Mouse (Mus musculus) left cerebral cortex, postnatal 25 days (tissue): ENCODE measurements at regions not wholly inside any gene's neighbourhood (a gene's known extent, or its start where the extent isn't known, plus 50 kb on each side); places are given as distances from the start of the nearest gene placed in this dataset.

Source experiments
- DNase-seq, 2 experiments: peaks; one replicate each; pipeline ENCODE4 v3.0.0; 2022; ENCODE audit warnings: low spot score in 2 of 2, mixed read lengths in 1 of 2
- intact Hi-C: fragments of 180-260 bp; cut with DNase I; formaldehyde crosslinking; loops from one replicate; pipeline ENCODE4 v1.15.1; 2025

DNA sequence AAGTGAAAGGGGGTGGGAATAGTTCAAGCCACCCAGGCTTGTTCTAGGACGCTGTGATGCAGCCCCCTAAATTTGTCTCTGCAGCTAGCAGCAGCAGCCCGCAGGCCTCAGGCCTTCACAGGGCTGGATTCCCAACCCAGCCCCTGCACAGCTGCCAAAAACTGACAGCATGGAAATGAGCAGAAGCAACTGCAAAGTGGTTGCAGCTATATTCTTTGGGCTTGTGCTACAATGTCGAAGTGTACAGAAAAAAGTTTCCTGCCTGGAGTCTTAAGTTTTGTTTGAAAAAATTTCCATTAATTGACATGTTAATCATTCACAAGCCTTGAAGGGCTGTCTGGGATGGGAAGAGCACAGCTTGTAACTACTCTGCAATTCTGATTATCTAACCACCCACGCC, 253.6 kb upstream of the Nbea start:
- intact Hi-C loops, result no loop called here
- DNase-seq, result peak in 1 of 2 experiments; percentile 18

DNA sequence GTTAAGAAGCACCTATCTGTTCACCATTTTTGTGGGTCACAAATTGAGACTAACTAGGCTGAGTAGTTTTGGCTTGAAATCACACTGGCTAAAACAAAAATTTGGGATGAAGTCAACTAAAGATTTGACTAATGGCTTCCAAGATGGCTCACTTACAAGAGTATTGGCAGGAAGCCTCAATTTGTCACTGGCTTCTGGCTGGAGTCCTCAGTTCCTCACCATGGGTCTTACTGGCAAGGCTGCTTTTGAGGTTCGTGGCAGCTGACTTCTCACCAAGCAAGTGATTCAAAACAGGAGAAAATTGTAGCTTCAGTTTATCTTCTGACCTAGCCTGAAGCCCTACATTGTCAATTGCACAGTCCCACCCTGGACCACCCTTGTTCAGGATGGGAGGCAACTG, 250.0 kb upstream of the Nbea start:
- intact Hi-C loops, result no loop called here
- no peak for DNase-seq

DNA sequence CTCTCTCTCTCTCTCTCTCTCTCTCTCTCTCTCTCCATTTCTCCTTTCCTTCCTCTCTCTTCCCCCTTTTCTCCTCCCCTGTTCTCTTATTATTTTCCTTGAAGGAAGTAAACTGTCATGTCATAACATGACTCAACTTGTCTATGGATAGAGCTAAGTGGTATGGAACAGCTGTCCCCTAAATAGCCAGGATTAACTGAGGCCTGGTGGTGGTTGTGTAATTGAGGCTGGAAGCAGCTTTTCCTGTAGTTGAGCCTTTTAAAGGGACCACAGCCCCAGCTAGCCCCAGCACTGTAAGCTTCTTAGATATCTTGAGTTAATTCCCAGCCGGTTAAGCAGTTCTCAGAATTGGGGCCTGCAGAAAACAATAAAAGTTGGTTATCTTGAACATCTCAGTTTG, 243.7 kb upstream of the Nbea start:
- intact Hi-C loops, result no loop called here
- DNase-seq, result no peak

DNA sequence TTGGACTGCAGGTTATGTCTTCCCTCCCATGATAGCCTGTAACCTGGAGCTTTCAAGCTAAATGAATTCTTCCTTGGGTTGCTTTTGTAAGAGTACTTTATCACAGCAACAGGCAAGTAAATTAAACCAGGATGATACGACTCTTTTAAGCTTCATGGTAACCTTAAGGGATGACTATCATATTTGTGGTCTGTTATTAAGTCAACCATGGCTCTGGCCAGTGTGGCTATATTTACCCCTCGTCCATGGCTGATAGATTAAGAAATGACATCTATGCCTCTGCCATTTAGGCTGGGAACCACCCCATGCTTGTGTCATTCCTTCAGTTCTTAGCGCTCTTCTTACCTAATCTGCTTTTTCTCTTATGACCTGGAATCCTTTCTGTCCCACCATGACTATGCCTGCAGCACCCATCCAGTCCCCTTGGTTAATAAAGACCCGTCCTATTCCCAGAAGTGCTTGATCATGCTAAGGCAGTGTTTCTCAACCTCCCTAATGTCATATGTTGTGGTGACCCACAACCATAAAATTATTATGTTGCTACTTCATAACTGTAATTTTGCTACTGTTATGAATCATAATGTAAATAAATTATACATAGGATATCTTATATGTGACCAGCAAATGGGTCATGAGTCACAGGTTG, 214.5 kb upstream of the Nbea start:
- no peak for DNase-seq
- intact Hi-C loops, result no loop called here

DNA sequence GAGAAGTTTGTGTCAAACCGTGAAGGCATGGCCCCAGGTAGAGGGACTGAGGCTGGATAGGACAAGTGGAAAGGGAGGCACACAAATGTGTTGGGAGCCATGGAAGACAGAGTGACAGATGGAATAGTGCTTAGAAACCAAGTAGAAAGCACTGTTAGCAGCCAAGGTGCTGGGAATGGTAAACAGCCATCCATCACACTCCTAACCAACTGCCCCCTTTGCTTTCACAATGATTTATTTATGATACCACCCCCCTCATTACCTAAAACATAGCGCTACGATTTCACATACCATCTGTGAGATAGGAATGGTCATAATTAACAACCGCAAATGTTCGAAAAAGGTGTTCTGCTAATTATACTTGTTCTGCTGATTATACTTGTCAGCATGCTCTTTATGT, 209.6 kb upstream of the Nbea start:
- DNase-seq, result no peak
- intact Hi-C loops, result no loop called here

DNA sequence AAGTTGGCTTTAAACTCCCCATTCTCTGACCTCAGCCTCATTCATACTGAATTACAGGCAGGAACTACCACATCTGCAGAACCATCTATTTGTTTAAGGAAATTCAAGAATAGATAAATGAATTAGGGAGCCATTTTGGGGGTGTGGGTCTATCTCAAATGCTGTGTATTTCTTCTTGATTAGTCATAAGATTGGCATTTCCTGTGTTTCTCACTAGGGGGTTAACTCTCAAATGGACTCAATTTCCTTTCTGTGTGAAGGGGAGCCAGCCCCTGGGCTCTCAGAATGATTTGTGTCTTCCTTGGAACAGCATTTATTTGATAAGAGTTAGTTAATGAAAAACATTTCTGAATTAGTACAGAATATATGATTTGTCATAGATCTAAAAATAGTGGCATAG, 196.8 kb upstream of the Nbea start:
- intact Hi-C loops, result no loop called here
- no peak for DNase-seq

DNA sequence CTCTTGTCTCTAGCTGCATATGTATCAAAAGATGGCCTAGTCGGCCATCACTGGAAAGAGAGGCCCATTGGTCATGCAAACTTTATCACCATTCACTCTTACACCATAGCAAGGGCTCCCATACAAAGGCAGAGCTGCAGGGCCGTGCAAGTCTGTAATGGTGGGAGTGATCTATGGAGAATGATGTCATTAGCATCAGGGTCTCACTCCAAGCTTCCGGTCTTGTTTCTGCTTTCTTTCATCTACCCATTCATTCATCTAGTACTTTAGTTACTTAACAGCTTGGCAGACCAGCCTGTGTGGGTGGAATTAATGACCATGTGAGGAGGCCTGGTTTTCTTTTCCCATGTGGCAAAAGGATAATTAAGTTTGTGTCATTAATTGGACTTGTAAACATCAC, 196.0 kb upstream of the Nbea start:
- intact Hi-C loops, result no loop called here
- peak in 1 of 2 experiments; percentile 17 for DNase-seq

DNA sequence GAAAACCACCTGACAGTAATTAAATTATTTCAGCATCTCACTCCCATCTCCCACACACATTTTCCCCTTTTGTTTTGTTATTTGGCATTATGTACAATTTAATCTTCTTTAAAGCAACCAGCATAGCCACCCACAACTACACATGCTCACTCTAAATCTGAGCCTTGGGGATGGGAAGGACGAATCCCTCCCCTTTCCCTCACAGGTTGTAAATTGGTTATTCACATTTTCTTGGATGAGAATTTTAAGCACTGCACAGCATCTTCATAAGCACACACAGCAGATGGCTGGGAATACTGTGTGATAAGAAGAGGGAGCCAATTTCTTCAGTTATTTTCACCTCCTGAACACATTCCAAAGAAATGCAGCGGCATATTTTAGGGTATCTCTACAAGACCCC, 179.0 kb upstream of the Nbea start:
- intact Hi-C loops, result loop anchor here (5.0 kb wide), 2 partner anchors 180 to 225 kb away; partner anchors contain the start of gene Nbea
- peak; percentile 59 to 92 for DNase-seq

DNA sequence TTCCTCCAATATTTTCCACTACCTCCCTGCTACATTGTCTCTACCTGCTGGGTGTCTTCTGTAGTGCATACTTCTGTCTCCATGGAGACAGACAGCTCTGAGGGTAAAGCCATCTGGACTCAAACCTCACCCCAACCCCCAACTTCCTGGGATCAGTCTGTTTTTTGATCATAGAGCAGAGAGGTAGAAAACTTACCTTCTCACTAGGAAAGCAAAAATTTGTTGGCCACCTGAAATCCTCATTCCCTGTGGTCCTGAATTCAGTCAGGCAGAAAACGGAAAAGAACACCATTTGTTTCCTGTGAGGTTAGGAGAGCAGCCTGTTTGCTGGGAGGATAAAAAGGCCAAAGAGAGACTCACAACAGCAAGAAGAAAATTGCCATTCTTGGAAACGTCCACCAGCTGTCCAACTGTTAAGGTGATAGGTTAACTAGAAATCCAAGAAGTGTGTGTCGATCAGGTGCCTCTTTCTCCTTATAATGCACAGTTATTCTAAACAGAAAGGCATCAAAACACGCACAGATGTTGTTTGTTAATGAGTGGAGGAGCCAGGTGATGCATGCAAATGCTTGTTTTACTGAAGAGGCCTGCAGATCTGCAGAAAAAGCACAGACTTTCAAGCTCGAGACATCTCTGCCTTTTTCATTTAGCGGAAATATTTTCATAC, 173.7 kb upstream of the Nbea start:
- intact Hi-C loops, result no loop called here

DNA sequence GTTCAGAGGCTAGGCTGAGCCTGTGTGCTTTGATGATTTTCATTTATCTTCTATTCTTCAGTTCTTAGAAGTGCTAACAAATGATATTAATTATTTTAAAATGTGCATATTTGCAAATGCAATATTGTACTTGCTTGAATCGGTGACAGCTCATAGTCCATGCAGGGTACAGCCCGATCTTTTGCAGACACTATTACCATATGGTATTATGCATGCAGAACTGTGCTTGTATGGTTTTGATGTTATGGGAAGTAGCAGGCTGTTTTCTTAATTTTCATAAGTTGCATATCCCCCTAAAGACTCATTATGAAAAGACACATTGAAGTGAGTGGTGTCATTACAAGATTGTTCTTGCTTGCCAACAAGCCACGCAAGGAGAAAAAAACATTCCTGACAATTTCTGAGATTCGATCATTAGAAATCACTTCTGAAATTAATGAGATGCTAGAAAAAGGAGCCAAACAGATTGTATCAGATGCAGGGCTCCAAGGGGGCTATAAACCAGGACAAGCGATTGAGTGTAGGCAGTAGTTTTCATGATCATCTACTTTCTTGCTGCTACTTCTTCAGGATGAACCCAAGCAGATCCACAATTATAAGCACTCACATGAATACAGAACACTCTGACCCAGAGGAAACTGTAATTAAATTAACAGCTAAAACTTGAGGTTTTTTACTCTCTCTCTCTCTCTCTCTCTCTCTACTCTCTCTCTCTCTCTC, 172.8 kb upstream of the Nbea start:
- DNase-seq, result no peak
- intact Hi-C loops, result no loop called here

More for the DNA sequence above, 173.7 kb upstream of the Nbea start:
- DNase-seq, result peak; percentile 9 to 44
